ENCODE assay signal across 14 mouse cellular contexts in the genomic region with DNA sequence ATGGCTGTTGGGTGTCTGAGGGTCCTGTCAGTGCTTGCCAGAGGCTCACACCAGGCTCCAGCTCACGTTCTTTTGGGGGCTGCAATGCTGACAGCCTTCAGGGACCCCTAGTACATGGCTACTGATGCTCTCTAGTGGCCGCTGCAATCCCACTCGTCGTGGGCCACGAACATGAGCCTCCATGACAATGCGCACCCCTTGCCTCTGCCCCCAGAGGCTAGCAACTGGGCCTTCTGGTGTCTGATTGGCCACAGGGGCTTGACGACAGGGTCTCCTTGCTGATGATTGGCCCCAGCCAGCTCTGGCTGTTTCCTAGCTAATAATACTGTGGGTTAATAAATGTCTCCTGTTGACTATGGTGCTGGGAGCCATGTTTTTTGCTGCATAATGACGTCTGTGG.
DNase-seq lines count a peak whose midpoint lies in the region; ATAC-seq lines count a peak whose summit lies in the region.
"Had no signal": no experiment of that assay in that cellular context is flagged by ENCODE, and none has a peak within 500 bp of the region (broad histone marks: within the 10 kb centered on the region; RNA-seq: fewer than 3 reads in every experiment).

No protein-coding gene starts in this region.

- H3K4me2 ChIP-seq in hindbrain, embryonic 13.5 days = peak overlapping the region; percentile 53; the same call in 1 of the 2 replicates
- H3K4me2 ChIP-seq in hindbrain, embryonic 16.5 days (ENCODE audit: low read length) = peak overlapping the region; percentile 57; the same call in 1 of the 2 replicates
- H3K4me2 ChIP-seq in midbrain, embryonic 15.5 days = peak overlapping the region; percentile 55

- no peak for DNase-seq in hindbrain, embryonic 10.5 days (ENCODE audit: low spot score)
- DNase-seq in brain, adult 2 months (ENCODE audit: low read depth, low spot score) = peak; percentile 61
- DNase-seq in heart, adult 11 months = no peak
- DNase-seq in embryo, embryonic 9.5 days (ENCODE audit: extremely low spot score) = no peak
- DNase-seq: gastrocnemius, adult 2 months; kidney, postnatal 36 days had no signal

- 63% methylated on average over 8 of the region's 8 CpGs for WGBS in hindbrain, embryonic 13.5 days
- WGBS in hindbrain, embryonic 10.5 days = 79% methylated on average over 8 of the region's 8 CpGs
- 65% methylated on average over 8 of the region's 8 CpGs for WGBS in hindbrain, embryonic 16.5 days
- WGBS in midbrain, embryonic 15.5 days = 66% methylated on average over 8 of the region's 8 CpGs

- no peak overlapping the region for H3K27ac ChIP-seq in hindbrain, embryonic 13.5 days
- H3K27ac ChIP-seq in hindbrain, embryonic 10.5 days = no peak overlapping the region
- peak overlapping the region; percentile 87 for H3K27ac ChIP-seq in hindbrain, embryonic 16.5 days (ENCODE audit: low read depth, low read length)
- peak overlapping the region; percentile 90 for H3K27ac ChIP-seq in midbrain, embryonic 15.5 days
- H3K27ac ChIP-seq: gastrocnemius, adult 2 months; left cerebral cortex, adult 2 months; lung, embryonic 15.5 days; neural tube, embryonic 12.5 days had no signal

- H3K36me3 ChIP-seq in hindbrain, embryonic 13.5 days = no peaks in the 10 kb centered on the region
- peaks cover 15% of the 10 kb centered on the region for H3K36me3 ChIP-seq in hindbrain, embryonic 10.5 days
- H3K36me3 ChIP-seq in hindbrain, embryonic 16.5 days (ENCODE audit: control insufficient read depth, insufficient read depth, low read length) = no peaks in the 10 kb centered on the region
- no peaks in the 10 kb centered on the region for H3K36me3 ChIP-seq in midbrain, embryonic 15.5 days (replicated peaks)
- H3K36me3 ChIP-seq: lung, embryonic 15.5 days; neural tube, embryonic 12.5 days had no signal

- no peak overlapping the region for H3K9ac ChIP-seq in hindbrain, embryonic 13.5 days
- no peak overlapping the region for H3K9ac ChIP-seq in hindbrain, embryonic 16.5 days (ENCODE audit: low read depth, low read length)
- H3K9ac ChIP-seq in midbrain, embryonic 15.5 days = no peak overlapping the region
- H3K9ac ChIP-seq: lung, embryonic 15.5 days; neural tube, embryonic 12.5 days had no signal

- peak overlapping the region; percentile 55; the same call in 1 of the 2 replicates for H3K4me3 ChIP-seq in hindbrain, embryonic 13.5 days
- no peak overlapping the region for H3K4me3 ChIP-seq in hindbrain, embryonic 10.5 days
- peak overlapping the region; percentile 51 for H3K4me3 ChIP-seq in hindbrain, embryonic 16.5 days (ENCODE audit: low read length)
- H3K4me3 ChIP-seq in midbrain, embryonic 15.5 days = no peak overlapping the region; the same call in 1 of the 2 replicates
- H3K4me3 ChIP-seq: gastrocnemius, adult 2 months; lung, embryonic 15.5 days; megakaryocyte, embryonic 14.5 days; neural tube, embryonic 12.5 days had no signal

- 0 out of 2 replicates have a peak, but pooled peaks have one; percentile 44 for ATAC-seq in hindbrain, embryonic 13.5 days (ENCODE audit: low FRiP score)
- ATAC-seq in hindbrain, embryonic 16.5 days = peak; percentile 79
- peak; percentile 35 for ATAC-seq in midbrain, embryonic 15.5 days (replicated peaks)
- ATAC-seq: CD4-positive, CD25-positive, alpha-beta regulatory T cell, adult 4 months had no signal

- H3K27me3 ChIP-seq in hindbrain, embryonic 13.5 days = no peaks in the 10 kb centered on the region
- H3K27me3 ChIP-seq in hindbrain, embryonic 10.5 days (ENCODE audit: insufficient read depth, poor library complexity, severe bottlenecking) = peaks cover 11% of the 10 kb centered on the region
- H3K27me3 ChIP-seq in hindbrain, embryonic 16.5 days (replicated peaks; ENCODE audit: control insufficient read depth, insufficient read depth, low read length) = no peaks in the 10 kb centered on the region
- H3K27me3 ChIP-seq in midbrain, embryonic 15.5 days (replicated peaks) = no peaks in the 10 kb centered on the region
- H3K27me3 ChIP-seq: lung, embryonic 15.5 days; neural tube, embryonic 12.5 days had no signal

- peaks cover 5% of the 10 kb centered on the region; the same call in 1 of the 2 replicates for H3K4me1 ChIP-seq in hindbrain, embryonic 13.5 days (replicated peaks)
- H3K4me1 ChIP-seq in hindbrain, embryonic 10.5 days (replicated peaks) = peaks cover 16% of the 10 kb centered on the region; the same call in 1 of the 2 replicates
- no peaks in the 10 kb centered on the region for H3K4me1 ChIP-seq in hindbrain, embryonic 16.5 days (ENCODE audit: control insufficient read depth, insufficient read depth, low read depth, low read length)
- no peaks in the 10 kb centered on the region for H3K4me1 ChIP-seq in midbrain, embryonic 15.5 days
- H3K4me1 ChIP-seq: neural tube, embryonic 12.5 days had no signal

- peaks cover 30% of the 10 kb centered on the region for H3K9me3 ChIP-seq in hindbrain, embryonic 13.5 days
- H3K9me3 ChIP-seq in hindbrain, embryonic 10.5 days = peaks cover 70% of the 10 kb centered on the region
- H3K9me3 ChIP-seq in hindbrain, embryonic 16.5 days (ENCODE audit: control insufficient read depth, low read length) = peaks cover 21% of the 10 kb centered on the region
- no peaks in the 10 kb centered on the region; the same call in 1 of the 2 replicates for H3K9me3 ChIP-seq in midbrain, embryonic 15.5 days

Comparison
In these comparisons a context has a peak if more than half of its experiments do, and no peak if none do; other contexts are left out.
1. H3K27ac ChIP-seq: peak in hindbrain, embryonic 16.5 days (single experiment) and midbrain, embryonic 15.5 days (single experiment); none in hindbrain, embryonic 13.5 days (single experiment) and hindbrain, embryonic 10.5 days (single experiment).
2. H3K4me3 ChIP-seq: peak in hindbrain, embryonic 13.5 days (single experiment) and hindbrain, embryonic 16.5 days (single experiment); none in hindbrain, embryonic 10.5 days (single experiment) and midbrain, embryonic 15.5 days (single experiment).
3. Peak in every context shown above with its lines, with median percentiles within 50 percentile points of each other: ATAC-seq and H3K4me2 ChIP-seq.